Mouse (Mus musculus): ENCODE measurements at regions not wholly inside any gene's neighbourhood (a gene's known extent, or its start where the extent isn't known, plus 50 kb on each side); places are given as distances from the start of the nearest gene placed in this dataset.
"Not testable (repeated sequence)": the region's sequence is repeated elsewhere in the genome, so short reads cannot be mapped to it uniquely, and the experiment has no call there.

DNA sequence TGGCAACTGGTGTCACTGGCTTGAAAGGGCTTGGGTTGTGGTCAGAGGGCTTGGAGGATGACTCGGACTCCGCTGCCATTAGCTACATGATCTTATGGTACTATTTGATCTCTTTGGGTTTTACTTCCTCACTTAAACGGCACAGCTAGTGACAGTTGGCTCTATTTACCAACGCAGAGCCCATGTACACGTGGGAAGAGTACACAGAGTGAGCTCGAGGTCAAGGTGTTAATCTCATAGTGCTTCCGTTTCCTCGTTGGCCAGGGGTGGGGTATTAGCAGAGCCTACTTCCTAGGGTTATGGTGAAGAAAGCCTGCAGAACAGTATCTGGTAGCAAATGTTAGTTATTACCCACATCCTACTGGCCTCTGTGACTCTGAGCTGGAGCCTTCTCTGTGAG is 96.2 kb downstream of the Fam43a start:
- TF ChIP-seq POLR2A (IDR thresholded peaks at IDR 0.05; ENCODE audit: control insufficient read depth, extremely low read depth, insufficient read depth, low read length, poor library complexity) (no peak), CTCF (IDR thresholded peaks at IDR 0.05; ENCODE audit: borderline replicate concordance, control insufficient read depth, extremely low read depth, insufficient read depth, low read length, poor library complexity) (no peak)
- no peak overlapping the region for H3K4me3 ChIP-seq (ENCODE audit: control insufficient read depth, insufficient read depth, low read length)
- no peaks in the 10 kb centered on the region for H3K27me3 ChIP-seq (ENCODE audit: control insufficient read depth, insufficient read depth, low read length)
- no peaks in the 10 kb centered on the region for H3K36me3 ChIP-seq (ENCODE audit: control insufficient read depth, insufficient read depth, low read length)
- DNase-seq: no peak
- H3K4me1 ChIP-seq (replicated peaks; ENCODE audit: control insufficient read depth, insufficient read depth, low read length): peaks cover 8% of the 10 kb centered on the region
- no peak overlapping the region for H3K27ac ChIP-seq (ENCODE audit: control insufficient read depth, insufficient read depth, low read length)
- 38% methylated on average over 8 of the region's 8 CpGs for WGBS

DNA sequence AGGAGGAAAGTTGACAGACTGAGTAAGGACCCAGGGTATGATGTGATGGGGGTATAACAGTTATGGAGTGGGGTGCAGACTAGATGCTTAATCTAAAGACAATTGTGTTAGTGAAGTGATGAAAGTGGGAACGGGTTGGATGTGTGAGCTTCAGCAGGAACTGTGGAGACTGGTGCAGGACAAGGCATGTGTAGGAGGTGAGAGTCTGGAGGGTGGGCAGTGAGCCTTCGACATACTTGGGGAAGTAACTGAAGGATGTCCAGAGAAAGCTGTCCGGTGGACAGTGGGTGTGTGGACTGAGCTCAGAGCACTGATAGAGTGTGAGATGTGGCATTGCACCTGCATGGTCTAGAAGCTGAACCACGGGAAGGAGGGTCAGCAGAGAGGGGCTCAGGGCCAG is 97.7 kb downstream of the Fam43a start:
- Histone ChIP-seq H3K4me3 (ENCODE audit: control insufficient read depth, insufficient read depth, low read length) (no peak overlapping the region), H3K27ac (ENCODE audit: control insufficient read depth, insufficient read depth, low read length) (no peak overlapping the region), H3K36me3 (ENCODE audit: control insufficient read depth, insufficient read depth, low read length) (no peaks in the 10 kb centered on the region), H3K4me1 (replicated peaks; ENCODE audit: control insufficient read depth, insufficient read depth, low read length) (peaks cover 2% of the 10 kb centered on the region), H3K27me3 (ENCODE audit: control insufficient read depth, insufficient read depth, low read length) (no peaks in the 10 kb centered on the region)
- TF ChIP-seq POLR2A (IDR thresholded peaks at IDR 0.05; ENCODE audit: control insufficient read depth, extremely low read depth, insufficient read depth, low read length, poor library complexity) (no peak), CTCF (IDR thresholded peaks at IDR 0.05; ENCODE audit: borderline replicate concordance, control insufficient read depth, extremely low read depth, insufficient read depth, low read length, poor library complexity) (no peak)
- WGBS: 94% methylated on average over 4 of the region's 4 CpGs
- DNase-seq: no peak

DNA sequence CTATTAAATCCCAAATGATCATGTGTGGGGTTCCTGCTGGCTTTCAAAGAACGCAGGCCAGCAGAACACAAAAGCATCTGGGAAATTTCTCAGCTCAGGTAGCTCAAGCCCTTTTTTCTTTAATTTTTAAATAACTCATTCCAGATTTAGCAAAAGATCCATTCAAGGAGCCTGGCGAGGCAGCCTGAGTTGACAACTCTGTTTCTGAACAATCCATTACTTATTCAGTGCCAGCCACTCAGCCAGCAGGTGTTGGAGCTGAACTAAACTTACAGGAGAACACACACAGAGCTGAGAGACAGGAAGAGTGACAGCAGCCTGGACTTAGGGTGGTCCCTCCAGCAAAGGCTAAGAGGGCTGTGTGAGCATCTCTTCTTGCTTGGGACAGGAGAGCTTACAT is 98.3 kb downstream of the Fam43a start:
- H3K4me3 ChIP-seq (ENCODE audit: control insufficient read depth, insufficient read depth, low read length): no peak overlapping the region
- TF ChIP-seq POLR2A (IDR thresholded peaks at IDR 0.05; ENCODE audit: control insufficient read depth, extremely low read depth, insufficient read depth, low read length, poor library complexity) (no peak), CTCF (IDR thresholded peaks at IDR 0.05; ENCODE audit: borderline replicate concordance, control insufficient read depth, extremely low read depth, insufficient read depth, low read length, poor library complexity) (no peak)
- DNase-seq: no peak
- H3K4me1 ChIP-seq (replicated peaks; ENCODE audit: control insufficient read depth, insufficient read depth, low read length): no peaks in the 10 kb centered on the region
- H3K36me3 ChIP-seq (ENCODE audit: control insufficient read depth, insufficient read depth, low read length): no peaks in the 10 kb centered on the region
- no peak overlapping the region for H3K27ac ChIP-seq (ENCODE audit: control insufficient read depth, insufficient read depth, low read length)
- WGBS: 95% methylated on average over 2 of the region's 2 CpGs
- H3K27me3 ChIP-seq (ENCODE audit: control insufficient read depth, insufficient read depth, low read length): no peaks in the 10 kb centered on the region

DNA sequence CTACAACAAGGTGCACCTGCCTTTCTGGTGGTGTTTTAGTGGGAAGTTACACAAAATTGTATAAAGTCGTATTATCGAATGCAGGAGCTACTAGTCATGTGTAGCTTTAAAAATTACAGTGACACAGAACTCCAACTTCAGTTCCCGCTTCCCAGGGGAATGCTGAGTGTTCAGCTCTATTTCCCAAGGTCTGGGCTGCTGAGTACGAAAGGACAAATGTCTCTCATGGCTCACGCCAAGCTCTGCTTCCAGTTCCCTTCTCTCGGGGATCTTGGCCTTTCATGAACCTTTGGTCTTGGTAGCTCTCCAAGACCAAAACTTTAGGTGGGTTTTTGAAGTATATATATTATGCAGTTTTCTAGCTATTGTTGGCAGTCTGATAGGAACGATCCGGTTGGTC is 104.3 kb downstream of the Fam43a start:
- Histone ChIP-seq H3K4me1 (replicated peaks; ENCODE audit: control insufficient read depth, insufficient read depth, low read length) (no peaks in the 10 kb centered on the region; the same call in 1 of the 2 replicates), H3K36me3 (ENCODE audit: control insufficient read depth, insufficient read depth, low read length) (no peaks in the 10 kb centered on the region), H3K27ac (ENCODE audit: control insufficient read depth, insufficient read depth, low read length) (no peak overlapping the region), H3K27me3 (ENCODE audit: control insufficient read depth, insufficient read depth, low read length) (no peaks in the 10 kb centered on the region), H3K4me3 (ENCODE audit: control insufficient read depth, insufficient read depth, low read length) (no peak overlapping the region)
- DNase-seq: no peak
- TF ChIP-seq POLR2A (IDR thresholded peaks at IDR 0.05; ENCODE audit: control insufficient read depth, extremely low read depth, insufficient read depth, low read length, poor library complexity): no peak
- no peak for TF ChIP-seq CTCF (IDR thresholded peaks at IDR 0.05; ENCODE audit: borderline replicate concordance, control insufficient read depth, extremely low read depth, insufficient read depth, low read length, poor library complexity)
- 92% methylated on average over 8 of the region's 8 CpGs for WGBS

DNA sequence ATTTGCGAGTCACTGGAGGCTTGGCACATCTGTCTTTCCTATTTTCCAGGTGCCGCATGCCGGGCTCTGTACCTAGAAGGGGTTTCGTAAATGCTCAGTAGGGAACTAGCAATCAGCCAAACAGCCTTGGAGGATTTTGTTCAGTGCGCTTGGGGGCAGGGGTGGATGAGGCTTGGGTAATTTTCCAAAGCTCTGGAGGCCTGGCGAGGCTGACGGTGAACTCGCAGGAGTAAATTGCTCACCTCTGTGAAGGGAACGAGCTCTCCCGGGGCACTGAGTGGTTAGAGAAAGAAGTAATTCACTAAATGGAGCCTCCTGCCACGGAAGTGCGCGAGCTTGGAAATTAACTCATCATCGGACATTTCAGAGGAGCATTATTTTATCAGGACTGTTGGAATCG is 110.0 kb downstream of the Fam43a start:
- WGBS: 93% methylated on average over 15 of the region's 15 CpGs
- Histone ChIP-seq H3K4me3 (ENCODE audit: control insufficient read depth, insufficient read depth, low read length) (no peak overlapping the region), H3K27ac (ENCODE audit: control insufficient read depth, insufficient read depth, low read length) (no peak overlapping the region), H3K36me3 (ENCODE audit: control insufficient read depth, insufficient read depth, low read length) (no peaks in the 10 kb centered on the region), H3K4me1 (replicated peaks; ENCODE audit: control insufficient read depth, insufficient read depth, low read length) (peaks cover 3% of the 10 kb centered on the region; the same call in 1 of the 2 replicates), H3K27me3 (ENCODE audit: control insufficient read depth, insufficient read depth, low read length) (no peaks in the 10 kb centered on the region)
- no peak for DNase-seq
- TF ChIP-seq POLR2A (IDR thresholded peaks at IDR 0.05; ENCODE audit: control insufficient read depth, extremely low read depth, insufficient read depth, low read length, poor library complexity) (no peak), CTCF (IDR thresholded peaks at IDR 0.05; ENCODE audit: borderline replicate concordance, control insufficient read depth, extremely low read depth, insufficient read depth, low read length, poor library complexity) (no peak)

DNA sequence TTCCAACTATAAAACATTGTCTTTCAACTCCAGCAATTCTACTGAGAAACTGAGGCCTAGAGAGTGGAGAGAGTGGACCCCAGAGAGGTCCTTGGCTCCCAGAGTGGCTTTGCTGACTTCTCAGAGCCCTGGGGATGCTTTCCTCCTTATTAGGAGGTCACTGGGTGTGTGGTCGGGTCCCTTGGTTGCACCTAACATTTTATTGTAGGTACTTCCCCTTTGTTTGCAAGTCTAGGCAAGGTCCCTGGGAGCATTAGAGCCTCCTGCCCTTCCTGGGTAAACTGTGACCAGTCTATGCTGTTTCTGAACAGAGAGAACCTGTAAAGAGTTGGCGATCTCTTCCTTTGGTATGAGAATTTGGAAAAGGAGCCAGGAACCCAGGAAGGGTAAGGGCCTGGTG is 110.5 kb downstream of the Fam43a start:
- H3K36me3 ChIP-seq (ENCODE audit: control insufficient read depth, insufficient read depth, low read length): no peaks in the 10 kb centered on the region
- no peak for TF ChIP-seq CTCF (IDR thresholded peaks at IDR 0.05; ENCODE audit: borderline replicate concordance, control insufficient read depth, extremely low read depth, insufficient read depth, low read length, poor library complexity)
- no peak for TF ChIP-seq POLR2A (IDR thresholded peaks at IDR 0.05; ENCODE audit: control insufficient read depth, extremely low read depth, insufficient read depth, low read length, poor library complexity)
- no peak overlapping the region for H3K27ac ChIP-seq (ENCODE audit: control insufficient read depth, insufficient read depth, low read length)
- no peak for DNase-seq
- peaks cover 3% of the 10 kb centered on the region; the same call in 1 of the 2 replicates for H3K4me1 ChIP-seq (replicated peaks; ENCODE audit: control insufficient read depth, insufficient read depth, low read length)
- H3K27me3 ChIP-seq (ENCODE audit: control insufficient read depth, insufficient read depth, low read length): no peaks in the 10 kb centered on the region
- 69% methylated on average over 2 of the region's 2 CpGs for WGBS
- H3K4me3 ChIP-seq (ENCODE audit: control insufficient read depth, insufficient read depth, low read length): no peak overlapping the region

DNA sequence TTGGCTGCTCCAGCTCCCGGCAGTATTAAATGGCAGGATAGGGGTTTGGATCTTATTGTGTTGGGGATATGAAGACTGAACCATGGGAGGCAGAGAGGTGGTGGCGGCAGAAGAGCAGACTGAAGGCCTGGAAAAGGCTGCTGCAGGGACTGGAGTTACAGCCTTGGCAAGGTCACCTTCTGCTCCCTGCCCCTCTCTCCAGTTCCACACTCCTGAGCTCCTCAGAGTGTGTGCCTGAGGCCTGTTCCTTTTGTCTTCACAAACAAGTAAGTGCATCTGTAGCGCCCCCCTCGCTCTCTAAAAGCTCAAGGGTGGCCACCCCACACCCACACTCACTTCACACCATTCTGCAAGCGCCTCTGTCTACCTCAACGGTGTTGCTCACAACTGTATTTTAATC is 113.0 kb downstream of the Fam43a start:
- 96% methylated on average over 6 of the region's 6 CpGs for WGBS
- Histone ChIP-seq H3K27ac (ENCODE audit: control insufficient read depth, insufficient read depth, low read length) (no peak overlapping the region), H3K4me1 (replicated peaks; ENCODE audit: control insufficient read depth, insufficient read depth, low read length) (peaks cover 3% of the 10 kb centered on the region; the same call in 1 of the 2 replicates), H3K4me3 (ENCODE audit: control insufficient read depth, insufficient read depth, low read length) (no peak overlapping the region), H3K27me3 (ENCODE audit: control insufficient read depth, insufficient read depth, low read length) (no peaks in the 10 kb centered on the region), H3K36me3 (ENCODE audit: control insufficient read depth, insufficient read depth, low read length) (no peaks in the 10 kb centered on the region)
- DNase-seq: no peak
- TF ChIP-seq CTCF (IDR thresholded peaks at IDR 0.05; ENCODE audit: borderline replicate concordance, control insufficient read depth, extremely low read depth, insufficient read depth, low read length, poor library complexity): no peak

DNA sequence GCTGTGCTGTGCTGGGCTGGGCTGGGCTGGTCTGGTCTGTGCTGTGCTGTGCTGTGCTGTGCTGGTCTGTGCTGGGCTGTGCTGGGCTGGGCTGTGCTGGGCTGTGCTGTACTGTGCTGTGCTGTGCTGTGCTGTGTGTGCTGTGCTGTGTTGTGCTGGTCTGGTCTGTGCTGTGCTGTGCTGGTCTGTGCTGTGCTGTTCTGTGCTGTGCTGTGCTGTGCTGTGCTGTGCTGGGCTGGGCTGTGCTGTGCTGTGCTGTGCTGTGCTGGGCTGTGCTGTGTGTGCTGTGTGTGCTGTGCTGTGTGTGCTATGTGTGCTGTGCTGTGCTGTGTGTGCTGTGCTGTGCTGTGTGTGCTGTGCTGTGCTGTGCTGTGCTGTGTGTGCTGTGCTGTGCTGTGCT is 118.1 kb downstream of the Fam43a start:
- not testable (repeated sequence) for H3K27me3 ChIP-seq (ENCODE audit: control insufficient read depth, insufficient read depth, low read length); H3K36me3 ChIP-seq (ENCODE audit: control insufficient read depth, insufficient read depth, low read length); H3K27ac ChIP-seq (ENCODE audit: control insufficient read depth, insufficient read depth, low read length); H3K4me1 ChIP-seq (replicated peaks; ENCODE audit: control insufficient read depth, insufficient read depth, low read length); H3K4me3 ChIP-seq (ENCODE audit: control insufficient read depth, insufficient read depth, low read length); DNase-seq

All from thymus, adult 2 months (tissue).